Mouse (Mus musculus): ENCODE measurements around the gene Cfi. TPM values are rescaled to one million over a fixed set of nuclear protein-coding genes. Genes with fewer than 3 reads are reported as not detected.

The Cfi gene
- polyA plus RNA-seq, 1 experiment from 2014 or later, result 2.8 TPM

DNA sequence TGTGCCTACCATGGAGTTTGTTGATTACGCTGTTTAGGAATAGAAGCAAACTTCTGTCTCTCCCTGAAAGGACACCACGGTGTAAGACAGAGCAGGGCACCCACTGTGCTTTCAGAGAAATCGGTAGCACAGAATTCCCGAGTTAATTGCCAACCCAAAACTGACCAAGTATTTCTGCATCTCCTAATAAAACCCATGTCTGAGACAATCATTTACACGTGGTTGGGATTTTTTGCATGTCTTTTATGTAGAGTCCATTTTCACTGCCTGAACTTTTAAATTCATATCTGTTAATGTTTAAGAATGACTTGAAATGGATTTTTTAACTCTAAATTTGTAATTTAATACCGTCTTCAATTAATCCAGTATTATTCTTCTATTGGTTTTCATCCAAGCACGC is 87.9 kb downstream of the Cfi start:
- no peak overlapping the region for H3K4me2 ChIP-seq
- no peak for ATAC-seq (ENCODE audit: insufficient number of reproducible peaks, low FRiP score)
- no peaks in the 10 kb centered on the region for H3K36me3 ChIP-seq
- H3K4me1 ChIP-seq (replicated peaks), result no peaks in the 10 kb centered on the region
- no peaks in the 10 kb centered on the region for H3K27me3 ChIP-seq (replicated peaks)
- H3K9me3 ChIP-seq (replicated peaks), result no peaks in the 10 kb centered on the region
- H3K27ac ChIP-seq (ENCODE audit: poor library complexity, severe bottlenecking), result no peak overlapping the region
- H3K9ac ChIP-seq, result no peak overlapping the region
- no peak overlapping the region for H3K4me3 ChIP-seq
- 84% methylated on average over 7 of the region's 7 CpGs for WGBS

Other genes starting within 250 kb of the Cfi start
- gene Egf, start 80.6 kb upstream of the Cfi start, polyA plus RNA-seq (2016; fragmentation: Nextera tagmentation; extraction: Ambion mirVana), result 1.7 and 2.1 TPM in 2 replicates
- gene Lrit3, start 31.9 kb upstream of the Cfi start, polyA plus RNA-seq (2016; fragmentation: Nextera tagmentation; extraction: Ambion mirVana), result not detected in 2 replicates
- 0.05 and 0.06 TPM in 2 replicates for gene Rrh, start 13.3 kb upstream of the Cfi start, polyA plus RNA-seq (2016; fragmentation: Nextera tagmentation; extraction: Ambion mirVana)
- gene Gar1, start 4.5 kb upstream of the Cfi start, polyA plus RNA-seq (2016; fragmentation: Nextera tagmentation; extraction: Ambion mirVana), result 52.2 and 59.5 TPM in 2 replicates
- 63.3 and 66.1 TPM in 2 replicates for gene Pla2g12a, start 42.7 kb downstream of the Cfi start, polyA plus RNA-seq (2016; fragmentation: Nextera tagmentation; extraction: Ambion mirVana)
- gene Casp6, start 65.5 kb downstream of the Cfi start, polyA plus RNA-seq (2016; fragmentation: Nextera tagmentation; extraction: Ambion mirVana), result 74.8 and 83.4 TPM in 2 replicates
- gene Mcub, start 134.3 kb downstream of the Cfi start, polyA plus RNA-seq (2016; fragmentation: Nextera tagmentation; extraction: Ambion mirVana), result 3.5 and 3.6 TPM in 2 replicates
- gene Sec24b, start 225.7 kb downstream of the Cfi start, polyA plus RNA-seq (2016; fragmentation: Nextera tagmentation; extraction: Ambion mirVana), result 32.1 and 35.5 TPM in 2 replicates